Mouse (Mus musculus) ES-E14 (cell line): ENCODE measurements around the gene Arpc1b. TPM values are rescaled to one million over a fixed set of nuclear protein-coding genes. Genes with fewer than 3 reads are reported as not detected.
A peak's percentile ranks its signal among the peaks of the same experiment; 100 is the strongest.

Experiments used
- DNase-seq: peaks from one replicate; pipeline ENCODE4 v3.0.0-alpha.2; 2013; ENCODE audit warnings: low read depth, low spot score
- H3K27ac ChIP-seq: 2 replicates; pipeline ENCODE4 v1.5.1; 2012; ENCODE audit warnings: low read depth, mild to moderate bottlenecking, low read length, moderate library complexity, mixed read lengths; ENCODE audit not compliant: poor library complexity, insufficient read depth, severe bottlenecking
- H3K36me3 ChIP-seq: 2 replicates; pipeline ENCODE4 v1.6.1; 2012; ENCODE audit warnings: mild to moderate bottlenecking, low read length, moderate library complexity, mixed read lengths; ENCODE audit not compliant: control insufficient read depth, poor library complexity, insufficient read depth, severe bottlenecking
- H3K4me1 ChIP-seq, 2 experiments: fragments of 150-350 bp in 1 of 2; sonication (generic) in 1 of 2; 2 replicates each; pipeline ENCODE4 v1.6.1; 2012; ENCODE audit warnings: low read length in 2 of 2, mild to moderate bottlenecking in 1 of 2, mixed read lengths in 1 of 2; ENCODE audit not compliant: control insufficient read depth in 2 of 2, insufficient read depth in 2 of 2, poor library complexity in 1 of 2
- H3K4me3 ChIP-seq, 2 experiments: fragments of 150-350 bp in 1 of 2; sonication (generic) in 1 of 2; 2 replicates each; pipeline ENCODE4 v1.5.1; 2012; ENCODE audit warnings: low read length in 2 of 2, low read depth in 1 of 2, mild to moderate bottlenecking in 1 of 2, mixed read lengths in 1 of 2; ENCODE audit not compliant: insufficient read depth in 1 of 2, poor library complexity in 1 of 2, severe bottlenecking in 1 of 2
- H3K9ac ChIP-seq: 2 replicates; pipeline ENCODE4 v1.6.1; 2012; ENCODE audit warnings: low read depth, mild to moderate bottlenecking, low read length, mixed read lengths; ENCODE audit not compliant: poor library complexity, insufficient read depth, severe bottlenecking
- H3K9me3 ChIP-seq: fragments of 150-350 bp; sonication (generic); 2 replicates; pipeline ENCODE4 v1.6.1; 2012; ENCODE audit warnings: low read depth, mild to moderate bottlenecking, low read length; ENCODE audit not compliant: control insufficient read depth, insufficient read depth
- CHD2 ChIP-seq: IDR thresholded peaks from 2 replicates; pipeline ENCODE4 v1.6.1; 2014; ENCODE audit warnings: mild to moderate bottlenecking, low read depth, low read length, inconsistent platforms
- HCFC1 ChIP-seq: IDR thresholded peaks from 2 replicates; pipeline ENCODE4 v1.6.1; 2012; ENCODE audit warnings: low read length, inconsistent platforms, borderline replicate concordance; ENCODE audit not compliant: insufficient read depth
- MAFK ChIP-seq: IDR thresholded peaks from 2 replicates; pipeline ENCODE4 v1.6.1; 2014; ENCODE audit warnings: mild to moderate bottlenecking, low read depth, low read length, inconsistent platforms; ENCODE audit not compliant: insufficient read depth
- ZC3H11A ChIP-seq: IDR thresholded peaks from 2 replicates; pipeline ENCODE4 v1.6.1; 2012; ENCODE audit warnings: low read depth, mild to moderate bottlenecking, inconsistent platforms, low read length, borderline replicate concordance
- ZNF384 ChIP-seq: IDR thresholded peaks from 2 replicates; pipeline ENCODE4 v1.6.1; 2012; ENCODE audit warnings: low read depth, low read length, inconsistent platforms
- in situ Hi-C, 2 experiments: fragments of 600-800 bp; cut with MboI; formaldehyde crosslinking; loops; one replicate each; pipeline ENCODE4 v1.15.1; 2025; ENCODE audit warnings: low sequenced_read_pairs in 2 of 2, inconsistent platforms in 1 of 2; ENCODE audit not compliant: unreplicated experiment in 2 of 2
- total RNA-seq: library from RNA; depleted of rRNA; stranded (reverse); fragments of 300-350 nt; gene quantifications from 2 replicates; pipeline ENCODE4 v1.2.3, GENCODE M21; 2012

The Arpc1b gene
- total RNA-seq, 1 experiment: 249 TPM

DNA sequence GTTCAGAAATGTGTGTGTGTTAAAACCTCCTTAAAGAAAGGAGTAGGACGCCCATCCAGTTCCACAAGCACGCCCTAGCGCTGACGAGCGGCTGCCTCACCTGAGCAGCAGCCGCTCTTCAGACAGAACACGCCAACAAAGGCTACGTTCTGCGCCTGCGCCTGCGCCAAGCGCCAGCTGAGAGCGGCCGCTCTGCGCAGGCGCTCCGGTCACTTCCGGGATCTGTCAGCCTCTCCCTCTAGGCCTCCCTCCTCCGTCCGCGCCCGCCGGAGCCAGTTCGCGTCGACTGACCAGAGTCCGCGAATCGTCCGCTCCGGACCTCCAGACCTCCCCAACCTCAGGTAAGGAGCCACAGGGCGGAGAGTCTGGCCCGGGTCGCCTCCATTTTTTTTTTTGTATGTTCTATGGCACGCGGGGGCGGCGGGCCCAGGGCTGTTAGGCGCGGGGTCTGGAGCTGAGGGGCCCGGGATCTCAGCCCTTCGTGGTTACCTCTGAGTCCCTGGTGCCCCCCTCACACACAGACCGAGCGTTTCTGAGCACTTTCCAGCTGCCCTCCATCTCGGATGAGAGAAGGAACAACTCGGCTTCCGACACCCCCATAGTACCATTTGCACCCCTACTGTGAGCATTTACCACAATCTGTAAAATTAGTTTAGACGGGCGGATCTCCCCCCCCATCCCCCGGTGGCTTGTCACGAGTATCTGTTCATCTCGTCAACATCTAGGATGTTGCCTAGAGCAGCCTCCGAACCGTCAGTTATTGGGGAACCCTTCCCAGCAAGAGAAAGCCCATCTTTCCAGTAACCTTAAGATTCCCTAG lies 30.2 kb upstream of the Arpc1b start, which contains the start of the genes Arpc1a and Kpna7:
Arpc1a (plus strand) TSS at position 199 of the 820 bp plus-strand sequence.
Kpna7 (minus strand) TSS at position 399 of the 820 bp plus-strand sequence.
- no peaks in the 10 kb centered on the region for H3K9me3 ChIP-seq
- in situ Hi-C loops: no loop called here

DNA sequence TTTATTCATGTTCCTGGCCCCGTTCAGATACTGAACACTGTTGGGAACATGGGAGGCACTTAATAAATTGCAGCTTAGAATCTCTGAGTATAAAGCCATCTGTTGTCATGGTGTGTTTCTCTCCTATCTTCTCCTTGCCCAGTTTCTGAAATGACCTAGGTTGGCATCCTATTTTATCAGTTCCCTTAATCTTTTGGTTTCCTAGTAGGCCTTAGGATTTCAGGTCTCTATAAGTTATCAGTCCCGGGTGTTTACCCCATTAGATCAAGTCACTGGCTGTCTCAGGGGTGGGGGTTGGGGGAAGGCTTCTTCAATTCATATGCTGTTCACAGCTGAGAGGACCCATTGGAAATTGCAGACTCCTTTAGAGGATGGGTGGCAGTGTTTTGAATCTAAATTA lies 29.2 kb upstream of the Arpc1b start:
- in situ Hi-C loops: no loop called here
- TF ChIP-seq ZC3H11A (no peak), CHD2 (no peak), HCFC1 (no peak), ZNF384 (no peak), MAFK (no peak)
- Histone ChIP-seq H3K4me1 (peaks cover 2 to 3% of the 10 kb centered on the region in 2 experiments; a peak in 2 of 4 replicates), H3K27ac (no peak overlapping the region), H3K9me3 (no peaks in the 10 kb centered on the region), H3K4me3 (no peak overlapping the region; a peak in 1 of 4 replicates), H3K9ac (no peak overlapping the region; the same call in 1 of the 2 replicates), H3K36me3 (no peaks in the 10 kb centered on the region)
- no peak for DNase-seq

More for the DNA sequence above, 30.2 kb upstream of the Arpc1b start, which contains the start of the genes Arpc1a and Kpna7:
- Histone ChIP-seq H3K36me3 (no peaks in the 10 kb centered on the region), H3K4me1 (peaks cover 2 to 3% of the 10 kb centered on the region in 2 experiments; a peak in 2 of 4 replicates), H3K9ac (peak within 1 kb of the TSS; percentile 81), H3K4me3 (peak within 1 kb of the TSS; percentile 64 to 87), H3K27ac (no peak within 1 kb of the TSS)
- peak; percentile 78 for DNase-seq
- TF ChIP-seq MAFK: no peak
- TF ChIP-seq CHD2: no peak
- no peak for TF ChIP-seq ZC3H11A
- no peak for TF ChIP-seq ZNF384
- no peak for TF ChIP-seq HCFC1

DNA sequence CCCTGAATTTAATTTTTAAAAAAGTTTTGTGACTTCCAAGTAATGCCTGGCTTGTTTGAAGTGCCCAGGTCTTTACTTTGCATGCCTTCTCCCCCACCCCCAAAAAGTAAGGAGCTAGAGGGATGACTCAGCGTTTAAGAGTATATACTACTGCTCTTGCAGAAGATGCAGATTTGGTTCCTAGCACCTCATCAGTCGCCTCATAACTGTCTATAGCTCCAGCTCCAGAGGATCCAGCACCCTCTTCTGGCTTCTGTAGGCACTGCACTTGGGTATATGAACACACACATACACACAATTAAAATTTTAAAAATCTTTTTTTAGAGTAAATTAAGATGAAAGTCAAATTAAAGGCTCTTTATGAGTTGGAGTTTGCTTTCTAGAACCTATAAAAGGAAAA lies 25.8 kb upstream of the Arpc1b start:
- Histone ChIP-seq H3K9me3 (no peaks in the 10 kb centered on the region), H3K4me3 (no peak overlapping the region), H3K27ac (no peak overlapping the region), H3K9ac (no peak overlapping the region), H3K4me1 (peaks cover 2 to 3% of the 10 kb centered on the region in 2 experiments; a peak in 2 of 4 replicates), H3K36me3 (peaks cover 8% of the 10 kb centered on the region)
- TF ChIP-seq MAFK (peak; percentile 61; the same call in 1 of the 2 replicates), ZC3H11A (no peak)
- in situ Hi-C loops: no loop called here
- DNase-seq: no peak

DNA sequence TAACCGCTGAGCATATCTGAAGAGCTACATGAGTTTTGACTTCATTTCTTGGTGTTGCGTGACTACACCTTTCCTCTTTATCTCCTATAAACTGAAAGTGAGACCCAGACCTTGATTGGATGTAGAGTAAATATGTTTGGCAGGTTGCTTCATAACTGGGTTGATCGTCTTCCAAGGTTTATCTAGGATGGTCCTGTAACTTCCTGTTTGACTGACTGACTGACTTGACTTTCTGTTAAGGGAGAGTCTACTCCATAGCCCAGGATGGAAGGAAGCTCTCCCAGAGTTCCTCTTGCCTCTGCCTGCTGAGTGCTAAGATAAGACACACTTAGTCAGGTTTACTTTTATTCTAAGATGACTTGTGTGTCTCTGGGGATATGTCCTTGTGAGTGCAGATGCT lies 24.1 kb upstream of the Arpc1b start:
- Histone ChIP-seq H3K36me3 (peaks cover 12% of the 10 kb centered on the region), H3K9ac (no peak overlapping the region), H3K4me3 (no peak overlapping the region), H3K4me1 (peaks cover 0 to 2% of the 10 kb centered on the region in 2 experiments; a peak in 1 of 4 replicates), H3K9me3 (no peaks in the 10 kb centered on the region), H3K27ac (no peak overlapping the region)
- no peak for DNase-seq
- TF ChIP-seq CHD2: no peak
- no peak for TF ChIP-seq MAFK
- no peak for TF ChIP-seq ZC3H11A
- TF ChIP-seq HCFC1: no peak
- TF ChIP-seq ZNF384: no peak
- in situ Hi-C loops: no loop called here
